Mouse (Mus musculus) urinary bladder, postnatal 4 days (tissue): ENCODE measurements around the gene Hnrnpd.

ENCODE experiments used
- DNase-seq, 2 experiments: peaks; one replicate each; pipeline ENCODE4 v3.0.0; 2021 to 2022; ENCODE audit warnings: low spot score in 2 of 2

Hnrnpd gene

GRCm38 (mm10) chr5:99978699-99979442 lies at the start of gene Hnrnpd, which contains the start of gene 4930524J08Rik:
Hnrnpd (minus strand) TSS chr5:99978938.
4930524J08Rik (plus strand) TSS chr5:99979061.
- DNase-seq = peak; percentile 91

- DNase-seq = no peak
These were observed 46.1 kb upstream of the Hnrnpd start for GRCm38 (mm10) chr5:100024868-100025267.

- no peak for DNase-seq
These were observed 45.7 kb upstream of the Hnrnpd start for GRCm38 (mm10) chr5:100024403-100024802.

GRCm38 (mm10) chr5:100020089-100020488 lies 41.4 kb upstream of the Hnrnpd start:
- DNase-seq = no peak

- DNase-seq = no peak
These were observed 33.9 kb upstream of the Hnrnpd start for GRCm38 (mm10) chr5:100012599-100012998.

GRCm38 (mm10) chr5:100008485-100008884 lies 29.7 kb upstream of the Hnrnpd start:
- no peak for DNase-seq

GRCm38 (mm10) chr5:100007040-100007375 lies 28.3 kb upstream of the Hnrnpd start:
- DNase-seq = no peak

GRCm38 (mm10) chr5:100006324-100007039 lies 27.7 kb upstream of the Hnrnpd start:
- no peak for DNase-seq

- DNase-seq = no peak
These were observed 27.2 kb upstream of the Hnrnpd start for GRCm38 (mm10) chr5:100005896-100006295.

- no peak for DNase-seq
These were observed 26.7 kb upstream of the Hnrnpd start for GRCm38 (mm10) chr5:100005431-100005830.

- DNase-seq = no peak
These were observed 25.2 kb upstream of the Hnrnpd start for GRCm38 (mm10) chr5:100003895-100004294.

- no peak for DNase-seq
These were observed 21.8 kb upstream of the Hnrnpd start for GRCm38 (mm10) chr5:100000500-100000899.

- no peak for DNase-seq
These were observed 21.3 kb upstream of the Hnrnpd start for GRCm38 (mm10) chr5:100000048-100000447.

GRCm38 (mm10) chr5:99994680-99995079 lies 15.9 kb upstream of the Hnrnpd start:
- DNase-seq = no peak

GRCm38 (mm10) chr5:99994166-99994565 lies 15.4 kb upstream of the Hnrnpd start:
- no peak for DNase-seq

GRCm38 (mm10) chr5:99983452-99984061 lies 4.8 kb upstream of the Hnrnpd start:
- DNase-seq = no peak

GRCm38 (mm10) chr5:99977516-99978301 lies 1.0 kb downstream of the Hnrnpd start:
- DNase-seq = peak; percentile 78 to 88

GRCm38 (mm10) chr5:99976334-99976955 lies 2.3 kb downstream of the Hnrnpd start:
- DNase-seq = no peak

GRCm38 (mm10) chr5:99975776-99976175 lies 3.0 kb downstream of the Hnrnpd start:
- no peak for DNase-seq

GRCm38 (mm10) chr5:99975061-99975460 lies 3.7 kb downstream of the Hnrnpd start:
- DNase-seq = no peak

- no peak for DNase-seq
These were observed 4.8 kb downstream of the Hnrnpd start for GRCm38 (mm10) chr5:99973941-99974340.
